Mouse (Mus musculus) stomach, postnatal 0 days (tissue): ENCODE data around the gene Tex35. TPM values are rescaled to one million over a fixed set of nuclear protein-coding genes. Genes with fewer than 3 reads are reported as not detected.

ENCODE experiments used
- ATAC-seq: fragments of 200-750 bp; cut with Nextera tagmentation; 2 replicates; pipeline ENCODE4 v1.8.0; 2017; ENCODE audit not compliant: low FRiP score, low TSS enrichment
- DNase-seq: peaks from one replicate; pipeline ENCODE4 v3.0.0-alpha.2; 2016; ENCODE audit warnings: low spot score
- H3K27ac ChIP-seq: fragments of 300-500 bp; sonication (generic); replicated peaks from 2 replicates; pipeline ENCODE4 v1.5.1; 2014; ENCODE audit warnings: mild to moderate bottlenecking, control low read depth
- H3K27me3 ChIP-seq: fragments of 300-500 bp; sonication (generic); 2 replicates; pipeline ENCODE4 v1.6.1; 2014; ENCODE audit warnings: low read length; ENCODE audit not compliant: control insufficient read depth, insufficient read depth
- H3K36me3 ChIP-seq: fragments of 300-500 bp; sonication (generic); 2 replicates; pipeline ENCODE4 v1.6.1; 2014; ENCODE audit warnings: low read length, mixed read lengths; ENCODE audit not compliant: control insufficient read depth, insufficient read depth
- H3K4me1 ChIP-seq: fragments of 300-500 bp; sonication (generic); replicated peaks from 2 replicates; pipeline ENCODE4 v1.6.1; 2014; ENCODE audit warnings: antibody characterized with exemption; ENCODE audit not compliant: control insufficient read depth, insufficient read depth
- H3K4me2 ChIP-seq: fragments of 300-500 bp; sonication (generic); replicated peaks from 2 replicates; pipeline ENCODE4 v1.6.1; 2014; ENCODE audit warnings: low read depth, mild to moderate bottlenecking, control low read depth, moderate library complexity
- H3K4me3 ChIP-seq: fragments of 300-500 bp; sonication (generic); 2 replicates; pipeline ENCODE4 v1.5.1; 2014; ENCODE audit warnings: low read depth, low read length, control low read depth
- H3K9ac ChIP-seq: fragments of 300-500 bp; sonication (generic); 2 replicates; pipeline ENCODE4 v1.6.1; 2014; ENCODE audit warnings: mild to moderate bottlenecking, low read length, control low read depth, mixed read lengths
- H3K9me3 ChIP-seq: fragments of 300-500 bp; sonication (generic); 2 replicates; pipeline ENCODE4 v1.6.1; 2016; ENCODE audit warnings: low read length; ENCODE audit not compliant: control insufficient read depth
- CTCF ChIP-seq: IDR thresholded peaks from 2 replicates; pipeline ENCODE4 v1.5.1; 2016; ENCODE audit warnings: antibody characterized with exemption, low read depth, mild to moderate bottlenecking, moderate library complexity
- EP300 ChIP-seq: optimal IDR thresholded peaks from 2 replicates; pipeline ENCODE3; 2016; ENCODE audit warnings: antibody characterized with exemption
- WGBS: fragments of 180-500 bp; shearing (Covaris S2); extraction: QIAGEN DNeasy Blood & Tissue Kit; methylation state at CpG from one replicate; pipeline ENCODE4 v1.1.7; 2014; 5-methylcytosine and 5-hydroxymethylcytosine counted together
- polyA plus RNA-seq: library from polyadenylated mRNA; unstranded; fragments of >200 nt; fragmentation: Nextera tagmentation; extraction: Ambion mirVana; gene quantifications from 2 replicates; pipeline ENCODE4 v1.2.1, GENCODE M21; 2015

Tex35 gene
- polyA plus RNA-seq: not detected in 2 replicates

DNA sequence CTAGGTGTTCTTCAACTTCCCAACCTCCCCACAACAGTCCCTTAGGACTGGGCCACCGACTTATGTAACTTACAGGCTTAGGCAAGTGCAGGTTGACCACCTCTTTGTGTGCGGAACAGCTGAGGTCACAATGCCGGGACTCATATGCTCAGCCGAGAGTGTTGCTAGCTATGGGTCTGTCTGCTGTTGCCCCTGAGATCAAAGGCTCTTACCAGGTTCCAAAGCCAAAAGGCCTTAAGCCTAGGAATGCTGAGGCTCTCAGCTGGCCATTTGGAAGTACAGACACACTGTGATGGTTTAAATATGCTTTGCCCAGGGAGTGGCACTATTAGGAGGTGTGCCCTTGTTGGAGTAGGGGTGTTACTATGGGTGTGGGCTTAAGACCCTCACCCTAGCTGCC, at the start of gene Tex35:
TSS of gene Tex35 (minus strand) at position 101 of the 400 bp plus-strand sequence.
- H3K9me3 ChIP-seq: no peaks in the 10 kb centered on the region
- WGBS: 87% methylated on average over 4 of the region's 4 CpGs
- H3K4me1 ChIP-seq: no peaks in the 10 kb centered on the region
- no peak within 1 kb of the TSS for H3K9ac ChIP-seq
- no peak for ATAC-seq
- no peak for TF ChIP-seq EP300
- H3K27ac ChIP-seq: no peak within 1 kb of the TSS
- H3K4me2 ChIP-seq: no peak within 1 kb of the TSS
- DNase-seq: no peak
- H3K4me3 ChIP-seq: no peak within 1 kb of the TSS
- H3K36me3 ChIP-seq: no peaks in the 10 kb centered on the region
- no peaks in the 10 kb centered on the region for H3K27me3 ChIP-seq

DNA sequence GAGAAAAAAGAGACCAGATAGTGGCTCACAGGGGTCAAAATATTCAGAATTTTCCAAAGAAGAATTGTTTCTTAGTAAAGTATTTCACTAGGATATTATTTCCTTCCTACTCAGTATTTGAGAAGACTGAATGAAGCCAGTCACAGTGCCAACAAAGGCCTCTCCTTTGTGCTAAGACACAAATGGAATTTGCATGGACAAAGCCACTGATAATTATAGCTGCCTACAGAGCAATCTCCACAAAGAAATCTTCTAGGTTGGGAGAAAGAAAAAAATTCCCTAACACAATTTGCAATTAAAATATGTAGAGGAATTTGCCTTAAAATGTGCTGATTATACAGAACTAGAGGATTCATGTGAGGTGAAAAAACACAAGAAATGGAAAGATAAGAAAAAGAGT, 45.3 kb upstream of the Tex35 start:
- TF ChIP-seq EP300: no peak
- no peak for TF ChIP-seq CTCF
- Histone ChIP-seq H3K27me3 (no peaks in the 10 kb centered on the region), H3K4me2 (no peak overlapping the region), H3K9ac (no peak overlapping the region), H3K4me3 (no peak overlapping the region), H3K36me3 (peaks cover 6% of the 10 kb centered on the region; the same call in 1 of the 2 replicates), H3K27ac (no peak overlapping the region), H3K4me1 (no peaks in the 10 kb centered on the region), H3K9me3 (no peaks in the 10 kb centered on the region)
- DNase-seq (no peak), ATAC-seq (no peak)

DNA sequence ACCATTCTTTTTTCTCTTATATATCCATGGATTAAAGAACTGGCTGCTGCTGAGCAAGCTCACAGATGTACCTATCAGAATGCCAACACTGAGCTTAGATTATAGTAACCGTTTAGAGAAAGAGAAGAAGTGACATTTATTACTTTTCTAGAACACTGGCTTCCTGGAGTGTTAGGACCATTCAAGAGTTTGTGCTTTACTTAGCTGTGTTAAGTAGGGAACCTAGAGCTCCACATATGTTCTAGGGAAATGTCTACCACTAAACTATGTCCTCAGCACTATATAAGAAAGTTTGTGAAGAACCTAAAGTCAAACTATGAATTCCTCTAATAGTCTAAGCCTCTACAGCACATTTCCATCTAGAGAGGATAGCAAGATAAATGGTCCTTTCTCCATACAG, 41.6 kb upstream of the Tex35 start:
- Histone ChIP-seq H3K4me3 (no peak overlapping the region), H3K9ac (no peak overlapping the region), H3K36me3 (no peaks in the 10 kb centered on the region), H3K4me1 (no peaks in the 10 kb centered on the region), H3K4me2 (no peak overlapping the region), H3K9me3 (no peaks in the 10 kb centered on the region), H3K27ac (no peak overlapping the region), H3K27me3 (no peaks in the 10 kb centered on the region)
- WGBS: 59% methylated on average over 1 of the region's 1 CpGs
- DNase-seq: no peak
- ATAC-seq: no peak
- TF ChIP-seq EP300: no peak
- no peak for TF ChIP-seq CTCF

DNA sequence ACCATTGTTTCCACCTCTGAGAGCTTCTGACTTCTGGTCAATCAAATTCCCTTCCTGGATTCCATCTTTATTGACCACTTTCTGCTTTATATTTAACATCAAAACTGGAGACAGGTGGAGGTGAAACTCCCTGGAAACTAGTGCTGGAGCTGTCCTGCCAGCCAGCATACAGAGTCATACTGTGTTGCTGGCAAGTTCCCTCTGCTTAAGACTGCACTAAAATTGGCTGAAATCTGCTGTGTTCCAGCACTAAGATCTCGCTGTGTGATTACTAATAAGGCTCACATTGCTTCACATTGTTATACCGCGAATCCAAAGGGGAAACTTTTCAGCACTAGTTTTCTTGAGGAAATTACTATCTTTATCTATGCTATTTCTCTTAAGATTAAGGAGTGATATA, 36.1 kb upstream of the Tex35 start:
- no peak overlapping the region for H3K9ac ChIP-seq
- no peak overlapping the region for H3K4me2 ChIP-seq
- H3K36me3 ChIP-seq: no peaks in the 10 kb centered on the region
- no peak overlapping the region for H3K27ac ChIP-seq
- DNase-seq: no peak
- H3K27me3 ChIP-seq: no peaks in the 10 kb centered on the region
- TF ChIP-seq EP300 (no peak), CTCF (no peak)
- no peaks in the 10 kb centered on the region for H3K4me1 ChIP-seq
- WGBS: 89% methylated on average over 3 of the region's 3 CpGs
- no peak overlapping the region for H3K4me3 ChIP-seq
- ATAC-seq: no peak
- H3K9me3 ChIP-seq: no peaks in the 10 kb centered on the region

DNA sequence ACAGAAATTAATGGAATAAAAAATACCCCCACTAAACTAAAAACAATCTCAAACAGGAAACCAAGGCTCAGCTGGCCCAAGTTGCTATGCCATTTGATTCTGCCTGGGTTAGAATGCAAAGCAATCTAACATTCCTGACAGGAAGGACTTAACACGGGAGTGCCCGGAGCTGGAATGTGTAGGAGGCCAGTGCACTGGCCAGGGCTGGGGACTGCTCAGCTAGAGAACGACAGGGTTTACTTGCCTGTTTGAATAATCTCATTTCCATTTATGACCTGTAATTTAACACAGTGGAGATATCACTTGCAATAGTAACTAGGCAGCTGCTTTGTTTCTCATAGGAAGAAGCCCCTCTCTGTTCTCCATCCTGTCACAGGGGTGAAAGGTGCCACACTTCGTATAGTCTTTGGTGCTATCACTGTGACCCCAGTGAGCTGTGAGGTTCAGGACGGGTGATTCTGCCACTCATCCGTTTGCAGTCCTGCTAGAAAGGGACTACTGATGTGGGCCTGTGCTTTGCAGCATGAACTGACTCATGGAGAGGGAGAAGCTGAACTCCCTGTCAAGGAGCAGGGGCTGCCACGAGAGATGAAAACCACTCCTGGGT, 34.9 kb upstream of the Tex35 start:
- no peaks in the 10 kb centered on the region for H3K27me3 ChIP-seq
- H3K27ac ChIP-seq: no peak overlapping the region
- no peak for TF ChIP-seq CTCF
- TF ChIP-seq EP300: no peak
- no peaks in the 10 kb centered on the region for H3K9me3 ChIP-seq
- DNase-seq (no peak), ATAC-seq (no peak)
- no peak overlapping the region for H3K4me2 ChIP-seq
- H3K9ac ChIP-seq: no peak overlapping the region
- 32% methylated on average over 7 of the region's 7 CpGs for WGBS
- no peaks in the 10 kb centered on the region for H3K36me3 ChIP-seq
- no peak overlapping the region for H3K4me3 ChIP-seq
- H3K4me1 ChIP-seq: no peaks in the 10 kb centered on the region

DNA sequence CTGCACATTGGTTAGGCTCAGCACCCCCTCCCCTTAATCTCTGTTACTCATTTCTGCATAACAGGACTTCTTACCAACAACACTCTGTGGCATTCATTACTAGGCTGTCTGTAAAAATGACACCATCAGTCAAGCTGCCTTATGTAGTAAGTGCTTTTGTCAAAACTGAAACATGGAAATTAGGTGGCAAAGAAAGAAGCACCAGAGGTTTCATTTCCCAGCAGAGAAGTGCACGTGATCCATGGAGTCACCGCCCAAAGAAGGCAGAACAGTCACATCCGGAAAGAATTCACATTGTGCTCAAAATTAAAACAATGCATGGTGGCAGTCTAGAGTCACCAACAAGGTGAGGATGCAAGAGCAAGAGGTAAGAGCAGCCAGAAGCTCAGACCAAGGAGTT, 32.5 kb upstream of the Tex35 start:
- no peak overlapping the region for H3K27ac ChIP-seq
- WGBS: 75% methylated on average over 3 of the region's 3 CpGs
- no peaks in the 10 kb centered on the region for H3K4me1 ChIP-seq
- DNase-seq (no peak), ATAC-seq (no peak)
- H3K9ac ChIP-seq: no peak overlapping the region
- H3K9me3 ChIP-seq: no peaks in the 10 kb centered on the region
- H3K36me3 ChIP-seq: no peaks in the 10 kb centered on the region
- no peaks in the 10 kb centered on the region for H3K27me3 ChIP-seq
- H3K4me3 ChIP-seq: no peak overlapping the region
- no peak overlapping the region for H3K4me2 ChIP-seq
- no peak for TF ChIP-seq CTCF
- no peak for TF ChIP-seq EP300
